Mouse (Mus musculus): ENCODE measurements around the gene Prkch. TPM values are rescaled to one million over a fixed set of nuclear protein-coding genes. Genes with fewer than 3 reads are reported as not detected.
A peak's percentile ranks its signal among the peaks of the same experiment; 100 is the strongest.
"Not testable (repeated sequence)": the region's sequence is repeated elsewhere in the genome, so short reads cannot be mapped to it uniquely, and the experiment has no call there.

Prkch gene
- 1 to 10 TPM; 3.3 to 3.6 TPM for total RNA-seq (2021)
- long read RNA-seq, partial matches to known transcripts, result 0 of 6 reads
- long read RNA-seq, other reads (novel, unspliced or antisense), result 2 of 6 reads

GRCm38 (mm10) chr12:73584610-73585240 lies at the start of gene Prkch:
Gene Prkch (plus strand): TSS chr12:73584796.
- peak; percentile 28 to 47 for DNase-seq (ENCODE audit: low spot score in 2 of 2)

GRCm38 (mm10) chr12:73537499-73538138 lies 47.0 kb upstream of the Prkch start:
- no peak for DNase-seq (ENCODE audit: low spot score in 2 of 2)

- not testable (repeated sequence) for DNase-seq (ENCODE audit: low spot score in 2 of 2)
Observed at GRCm38 (mm10) chr12:73538139-73538508, 46.5 kb upstream of the Prkch start.

GRCm38 (mm10) chr12:73539151-73539550 lies 45.4 kb upstream of the Prkch start:
- DNase-seq (ENCODE audit: low spot score in 2 of 2), result no peak

- no peak for DNase-seq (ENCODE audit: low spot score in 2 of 2)
Observed at GRCm38 (mm10) chr12:73540402-73540801, 44.2 kb upstream of the Prkch start.

GRCm38 (mm10) chr12:73543191-73543590 lies 41.4 kb upstream of the Prkch start:
- no peak for DNase-seq (ENCODE audit: low spot score in 2 of 2)

- DNase-seq (ENCODE audit: low spot score in 2 of 2), result no peak
Observed at GRCm38 (mm10) chr12:73544736-73545671, 39.6 kb upstream of the Prkch start.

- DNase-seq (ENCODE audit: low spot score in 2 of 2), result no peak
Observed at GRCm38 (mm10) chr12:73545672-73546085, 38.9 kb upstream of the Prkch start.

GRCm38 (mm10) chr12:73546086-73546711 lies 38.4 kb upstream of the Prkch start, which contains the start of gene Tmem30b:
Gene Tmem30b (minus strand): TSS chr12:73546392.
- no peak for DNase-seq (ENCODE audit: low spot score in 2 of 2)

GRCm38 (mm10) chr12:73547646-73548045 lies 37.0 kb upstream of the Prkch start:
- no peak for DNase-seq (ENCODE audit: low spot score in 2 of 2)

- DNase-seq (ENCODE audit: low spot score in 2 of 2), result no peak
Observed at GRCm38 (mm10) chr12:73548259-73548658, 36.3 kb upstream of the Prkch start.

- DNase-seq (ENCODE audit: low spot score in 2 of 2), result peak; percentile 36 to 74
Observed at GRCm38 (mm10) chr12:73554155-73554554, 30.4 kb upstream of the Prkch start.

GRCm38 (mm10) chr12:73558525-73559195 lies 25.9 kb upstream of the Prkch start:
- peak; percentile 22 to 67 for DNase-seq (ENCODE audit: low spot score in 2 of 2)

- no peak for DNase-seq (ENCODE audit: low spot score in 2 of 2)
Observed at GRCm38 (mm10) chr12:73560091-73560490, 24.5 kb upstream of the Prkch start.

GRCm38 (mm10) chr12:73563122-73563521 lies 21.5 kb upstream of the Prkch start:
- DNase-seq (ENCODE audit: low spot score in 2 of 2), result not testable (repeated sequence)

GRCm38 (mm10) chr12:73564176-73564575 lies 20.4 kb upstream of the Prkch start:
- no peak for DNase-seq (ENCODE audit: low spot score in 2 of 2)

- peak in 1 of 2 experiments; percentile 35 for DNase-seq (ENCODE audit: low spot score in 2 of 2)
Observed at GRCm38 (mm10) chr12:73564795-73565619, 19.6 kb upstream of the Prkch start.

- no peak for DNase-seq (ENCODE audit: low spot score in 2 of 2)
Observed at GRCm38 (mm10) chr12:73565620-73565969, 19.0 kb upstream of the Prkch start.

- no peak for DNase-seq (ENCODE audit: low spot score in 2 of 2)
Observed at GRCm38 (mm10) chr12:73574632-73575031, 10.0 kb upstream of the Prkch start.

- no peak for DNase-seq (ENCODE audit: low spot score in 2 of 2)
Observed at GRCm38 (mm10) chr12:73578141-73578540, 6.5 kb upstream of the Prkch start.

Data from layer of hippocampus, adult 18-20 months (tissue).